Mouse (Mus musculus) spleen, adult 18-20 months (tissue): ENCODE measurements at regions not wholly inside any gene's neighbourhood (a gene's known extent, or its start where the extent isn't known, plus 50 kb on each side); places are given as distances from the start of the nearest gene placed in this dataset.

Source experiments
- DNase-seq, 2 experiments: peaks; one replicate each; pipeline ENCODE4 v3.0.0; 2022; ENCODE audit warnings: mixed read lengths in 2 of 2

DNA sequence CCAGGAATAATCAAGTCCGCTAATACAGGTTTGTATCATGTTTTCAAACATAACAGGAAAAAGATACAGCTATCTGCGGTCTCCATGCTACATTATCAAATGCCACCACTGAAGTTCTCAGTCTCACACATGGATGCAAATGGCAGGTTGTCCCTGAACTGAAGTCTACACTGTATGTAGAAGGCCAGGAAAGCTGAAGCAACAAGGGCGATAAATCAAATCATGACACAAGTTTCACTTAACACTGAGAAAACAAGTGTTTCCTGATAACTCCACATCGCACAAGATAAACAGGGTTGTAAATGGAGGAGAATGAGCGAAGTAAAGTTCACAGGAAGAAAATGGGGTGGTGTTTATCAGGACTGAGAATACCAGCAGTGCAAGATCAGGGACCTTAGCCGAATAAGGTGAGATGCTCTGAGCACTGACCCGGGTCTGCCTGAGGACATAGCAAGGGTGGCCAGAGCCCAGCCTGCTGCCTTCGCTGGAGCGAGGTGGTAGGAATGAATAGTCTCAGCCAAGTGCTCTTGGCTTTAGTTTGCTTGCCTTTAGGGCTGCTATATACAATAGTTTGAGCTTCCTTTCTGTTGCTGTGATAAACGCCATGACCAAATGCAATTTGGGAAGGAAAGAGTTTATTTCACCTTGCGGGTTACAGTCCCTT, 196.3 kb upstream of the Nfe2l3 start:
- no peak for DNase-seq

DNA sequence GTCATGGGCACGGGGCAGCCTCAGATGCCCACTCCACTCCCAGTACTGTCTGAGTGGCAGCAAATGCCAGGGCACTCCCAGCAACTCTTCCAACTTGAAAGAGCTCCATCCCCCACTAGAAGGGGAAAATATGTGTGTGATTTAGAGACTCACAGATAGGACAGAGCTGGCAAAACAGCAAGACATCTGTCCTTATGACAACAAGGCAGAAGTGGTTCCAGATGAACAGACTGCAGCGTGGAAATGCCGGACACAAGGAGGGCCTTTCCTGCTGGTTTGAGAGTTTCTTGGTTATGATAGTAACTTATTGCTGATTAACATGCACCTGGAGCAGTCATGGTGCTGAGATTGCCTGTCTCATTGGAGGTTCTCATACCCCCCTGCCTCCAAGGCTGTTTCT, 192.4 kb upstream of the Nfe2l3 start:
- no peak for DNase-seq

DNA sequence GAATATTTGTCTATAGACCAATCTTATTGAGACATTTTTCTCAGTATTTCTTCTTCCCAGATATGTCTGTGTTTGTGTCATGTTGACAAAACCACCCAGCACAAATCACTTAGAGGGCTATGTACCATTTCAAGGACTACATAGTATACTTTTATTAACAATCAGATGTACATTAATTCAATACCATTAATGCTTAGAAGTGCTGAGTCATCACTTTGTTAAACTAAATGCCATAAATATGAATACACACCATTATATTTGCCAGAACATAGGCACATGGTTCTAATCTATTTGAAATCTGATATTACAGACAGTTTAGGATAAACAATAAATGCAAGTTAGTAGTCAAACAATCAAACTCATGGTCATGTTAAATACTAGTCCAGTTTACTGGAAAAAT, 182.2 kb upstream of the Nfe2l3 start:
- no peak for DNase-seq

DNA sequence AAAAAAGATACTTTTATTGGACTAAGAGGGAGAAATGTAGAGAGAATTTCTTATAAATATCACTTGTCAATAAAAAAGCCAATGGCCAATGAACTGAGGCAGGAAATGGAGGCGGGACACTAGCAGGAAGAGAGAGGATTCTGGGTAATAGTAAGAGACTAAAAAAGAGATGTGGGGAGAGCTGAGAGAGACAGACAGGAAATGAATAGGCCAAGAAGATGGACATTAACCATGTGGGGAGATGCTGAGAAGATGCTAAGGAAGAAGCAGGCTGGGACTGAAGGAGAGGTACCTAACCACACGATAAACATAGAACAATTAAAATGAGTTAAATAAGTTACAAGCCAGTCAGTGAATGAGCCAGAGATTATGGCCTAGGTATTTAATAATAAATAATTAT, 181.0 kb upstream of the Nfe2l3 start:
- DNase-seq, result no peak

DNA sequence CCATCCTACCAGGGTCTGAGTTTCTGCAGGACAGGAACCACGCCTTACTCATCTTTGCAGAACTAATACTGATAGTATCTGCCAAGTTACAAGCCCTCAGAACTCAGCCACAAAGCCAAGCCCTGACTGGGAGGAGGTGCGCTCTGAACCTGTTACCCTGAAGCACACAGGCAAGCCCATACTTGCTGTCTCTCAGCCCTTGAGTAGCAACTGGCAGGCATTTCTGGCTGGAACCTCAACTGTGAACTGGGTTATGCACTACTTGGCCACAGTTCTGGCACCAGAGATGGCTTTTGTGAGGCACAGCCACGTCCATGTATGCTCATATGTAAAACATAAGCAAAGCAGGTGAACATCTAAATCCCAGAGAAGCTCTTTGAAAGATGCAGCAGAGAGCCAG, 179.7 kb upstream of the Nfe2l3 start:
- no peak for DNase-seq

DNA sequence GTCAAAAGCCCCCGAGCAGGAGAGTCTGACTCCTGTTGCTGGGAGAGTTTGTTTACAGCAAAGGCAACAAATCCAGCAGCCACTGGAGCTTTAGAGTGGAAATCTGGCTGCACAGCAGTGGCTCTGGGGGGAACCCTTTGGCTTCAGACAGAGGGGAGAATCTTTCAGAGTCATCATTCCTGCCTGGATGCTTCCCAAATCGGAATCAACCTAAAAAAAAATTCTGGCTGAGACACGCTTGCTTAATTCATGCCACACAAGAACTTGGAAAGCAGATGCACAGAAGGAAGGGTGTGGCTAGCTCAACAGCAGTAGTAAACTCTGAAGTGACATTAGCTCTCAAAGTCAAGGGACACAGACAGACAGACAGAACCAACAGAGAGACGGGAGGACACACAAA, 175.8 kb upstream of the Nfe2l3 start:
- no peak for DNase-seq

DNA sequence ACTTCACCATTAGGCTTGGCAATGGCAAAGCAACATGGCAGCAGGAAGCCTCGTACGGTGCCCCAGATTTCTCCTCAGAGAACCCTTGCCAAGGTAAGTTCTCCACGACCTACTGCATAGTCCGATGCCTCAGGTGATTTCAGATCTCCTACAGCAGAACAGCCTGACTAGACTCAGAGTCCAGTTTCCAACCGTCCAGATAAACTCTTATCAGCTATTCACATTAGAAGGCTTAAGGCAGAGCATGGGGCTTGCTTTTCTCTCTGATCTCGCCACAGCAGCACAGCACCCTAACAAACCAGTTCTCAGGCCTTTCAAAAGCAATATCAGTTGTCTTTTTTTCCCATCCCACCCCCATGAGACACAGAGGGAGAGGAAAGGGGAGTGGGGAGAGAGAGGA, 174.9 kb upstream of the Nfe2l3 start:
- DNase-seq, result no peak

DNA sequence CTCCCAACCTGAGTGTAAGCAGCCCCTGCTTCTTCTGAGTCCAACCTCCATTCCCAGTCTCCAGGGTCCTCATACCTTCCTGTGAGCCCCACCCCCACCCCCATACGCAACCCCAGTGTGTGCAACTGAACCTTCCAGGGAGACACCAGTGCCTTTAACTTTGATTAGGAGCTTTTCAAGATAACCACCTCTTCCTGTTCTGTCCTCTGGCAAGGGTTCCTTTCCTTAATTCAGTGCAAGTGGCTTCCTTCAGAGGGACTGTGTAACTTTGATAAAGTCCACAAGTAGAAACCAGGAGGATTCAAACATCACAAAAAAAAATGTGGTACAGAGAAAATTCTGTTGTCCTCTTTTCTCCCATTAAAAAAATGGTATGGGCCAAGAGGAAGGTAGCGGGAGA, 174.2 kb upstream of the Nfe2l3 start:
- DNase-seq, result no peak

DNA sequence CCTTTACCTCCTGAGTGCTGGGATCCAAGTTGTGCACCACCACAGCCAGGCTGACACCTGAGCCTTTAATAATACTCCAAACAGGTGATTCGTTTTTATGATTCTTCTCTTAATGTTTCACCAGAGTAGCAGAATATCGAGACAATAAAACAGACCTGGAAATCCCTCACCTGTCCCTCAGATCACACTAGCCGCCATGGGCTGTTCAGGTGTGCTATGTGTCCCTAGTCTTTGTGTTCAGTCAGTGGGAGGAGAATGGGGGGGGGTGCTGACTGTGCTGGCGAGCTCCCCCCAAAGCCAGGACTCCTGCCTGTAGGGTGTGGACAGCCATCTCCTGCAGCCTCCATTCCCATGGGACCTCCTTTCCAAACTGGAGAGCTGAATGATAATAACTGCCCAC, 168.9 kb upstream of the Nfe2l3 start:
- no peak for DNase-seq

DNA sequence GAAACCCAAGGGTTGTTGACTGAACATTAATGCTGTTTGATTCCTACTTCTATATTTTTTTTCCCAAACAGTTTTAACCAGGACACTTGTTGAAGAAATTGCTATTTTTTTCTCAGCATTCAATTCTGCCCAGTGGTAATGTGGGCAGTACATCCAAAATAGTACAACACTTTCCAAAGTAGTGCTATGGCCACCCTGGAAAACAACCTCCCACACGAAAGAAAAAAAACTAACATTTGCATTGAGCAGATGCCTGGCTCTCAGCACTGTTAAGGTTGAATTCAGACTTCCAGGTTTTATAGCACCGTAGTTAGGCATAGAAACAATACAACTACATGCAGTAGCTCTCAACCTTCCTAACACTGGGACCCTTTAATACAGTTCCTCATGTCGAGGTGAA, 167.1 kb upstream of the Nfe2l3 start:
- no peak for DNase-seq

DNA sequence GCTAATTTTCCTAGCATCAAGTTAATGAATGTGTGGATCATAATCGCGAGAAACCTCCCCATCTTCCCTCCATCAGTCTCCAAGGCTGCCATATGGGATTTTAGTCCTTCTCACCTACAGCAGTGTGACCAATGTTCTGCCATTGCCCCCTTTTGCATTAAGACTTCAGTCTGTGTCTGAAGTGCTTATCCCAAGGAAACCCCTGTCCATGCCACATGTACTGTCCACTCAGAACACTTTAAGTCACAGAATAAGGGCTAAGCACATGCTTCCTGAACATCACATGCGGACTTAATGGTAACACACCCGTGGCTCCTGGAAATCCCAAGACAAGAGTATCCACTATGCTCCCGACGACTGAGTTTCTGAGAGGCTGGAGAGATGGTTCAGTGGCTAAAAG, 165.7 kb upstream of the Nfe2l3 start:
- no peak for DNase-seq

DNA sequence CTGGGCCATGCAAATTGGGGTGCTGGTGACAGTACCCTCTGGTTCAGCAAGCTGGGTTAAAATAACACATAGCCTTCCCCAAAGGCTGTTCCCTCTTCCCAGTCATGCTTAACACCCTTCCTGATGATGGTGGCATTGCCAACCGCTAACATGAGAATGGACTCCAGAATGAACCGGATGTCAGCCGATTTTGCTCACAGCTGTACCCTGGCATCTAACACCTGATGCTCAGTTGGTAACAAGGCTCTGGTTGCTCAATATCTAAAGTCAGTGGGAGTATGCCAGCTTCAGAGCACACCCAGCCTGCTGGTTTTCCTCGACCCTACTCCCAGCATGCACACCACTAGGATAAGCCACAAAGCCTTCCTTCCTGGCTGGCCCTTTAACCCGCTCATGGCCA, 164.6 kb upstream of the Nfe2l3 start:
- no peak for DNase-seq

DNA sequence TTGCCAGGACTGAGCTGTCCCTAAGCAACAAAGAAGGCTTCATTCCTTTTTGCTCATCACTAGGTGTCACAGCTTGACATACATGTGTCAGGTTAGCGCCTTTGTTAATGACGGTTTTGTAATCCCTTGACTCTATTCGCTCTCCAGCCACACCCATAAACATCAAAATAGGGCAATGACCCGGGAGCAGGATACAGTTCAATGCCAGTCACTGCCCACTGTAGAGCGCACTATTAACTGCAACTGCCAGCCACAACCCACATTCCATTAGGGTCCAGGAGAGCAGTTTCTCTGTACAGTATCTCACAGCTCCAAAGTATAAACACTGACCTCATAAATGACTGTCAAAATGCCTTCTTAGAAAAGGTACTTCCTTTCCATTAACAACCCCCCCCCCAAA, 163.5 kb upstream of the Nfe2l3 start:
- DNase-seq, result no peak

DNA sequence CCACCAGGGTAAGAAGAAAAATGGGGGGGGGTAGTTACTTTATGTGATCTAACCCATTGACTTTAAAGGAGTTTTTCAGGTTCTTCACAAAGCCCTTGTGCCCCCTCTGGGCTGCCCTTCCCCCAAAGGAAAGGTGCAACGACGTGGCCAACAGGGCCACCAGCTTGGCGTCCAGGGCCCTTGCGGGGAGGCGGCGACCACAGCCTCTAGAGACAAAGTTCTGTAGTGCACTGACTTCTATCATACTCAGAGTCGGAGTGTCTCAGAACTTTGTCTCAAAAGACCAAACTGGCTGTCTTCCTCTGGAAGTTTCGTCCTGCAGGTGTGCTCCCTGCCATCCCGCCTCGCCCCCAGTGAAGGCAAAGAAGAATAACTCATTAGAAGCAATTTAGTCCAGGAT, 162.9 kb upstream of the Nfe2l3 start:
- no peak for DNase-seq

DNA sequence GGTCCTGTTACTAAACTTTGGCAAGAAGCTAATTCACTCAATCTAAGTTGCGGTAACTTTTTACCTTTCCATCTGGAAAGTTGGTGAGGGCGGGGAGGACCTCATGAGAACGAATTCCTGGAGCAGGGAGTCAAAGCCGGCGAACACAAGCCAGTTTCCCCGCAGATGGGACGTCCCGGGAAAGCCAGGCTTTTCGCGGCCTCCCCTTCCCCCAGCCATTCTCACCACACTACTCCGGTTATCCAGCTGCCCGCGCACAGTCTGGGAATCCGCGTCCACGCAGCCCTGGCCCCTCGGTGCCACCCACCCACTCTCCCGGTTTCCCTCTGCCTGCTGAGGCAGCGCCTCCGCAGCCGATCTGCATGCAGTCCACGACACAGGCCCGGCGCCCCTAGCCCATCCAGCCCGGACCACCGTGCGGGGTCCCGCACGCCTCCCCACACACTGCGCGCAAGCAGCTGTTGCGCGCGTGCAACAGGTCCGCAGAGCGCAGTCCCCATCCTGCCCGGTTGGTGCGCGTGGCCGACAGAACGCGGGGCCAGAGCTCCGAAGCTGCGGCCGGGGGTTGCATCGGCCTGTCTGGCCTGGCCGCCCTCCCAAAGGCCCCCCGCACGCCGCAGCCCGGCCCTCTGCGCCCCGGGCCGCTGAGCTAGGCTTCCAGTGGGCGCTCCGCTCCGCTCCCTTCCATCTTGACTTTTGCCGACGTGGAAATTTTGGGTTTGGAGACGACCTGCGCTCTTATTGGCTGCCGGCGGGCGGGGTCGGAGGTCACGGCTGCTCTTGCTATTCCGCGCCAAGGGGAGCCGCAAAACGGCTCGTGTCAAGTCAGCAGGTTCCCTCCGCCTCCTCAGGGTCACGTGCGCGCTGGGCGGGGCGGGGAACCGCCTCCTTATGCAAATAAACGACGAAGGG, 162.0 kb upstream of the Nfe2l3 start:
- peak; percentile 52 to 59 for DNase-seq

DNA sequence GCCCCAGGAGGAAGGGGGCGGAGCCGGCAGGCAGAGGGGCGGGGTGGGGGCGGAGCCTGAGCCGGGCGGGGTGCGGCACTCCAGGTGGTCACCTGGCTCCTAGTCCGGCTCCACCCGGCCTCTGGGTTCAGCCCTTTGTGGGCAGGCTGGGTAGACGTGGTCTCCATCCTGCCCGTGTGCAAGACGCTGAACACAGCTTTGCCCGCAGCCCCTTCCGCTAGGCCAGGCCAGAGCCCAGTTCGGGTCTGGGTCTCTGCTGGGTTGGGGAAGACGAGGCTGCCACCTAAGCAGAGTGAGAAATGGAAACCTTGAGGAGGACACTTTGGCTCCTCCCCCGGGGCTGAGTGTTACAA, 161.4 kb upstream of the Nfe2l3 start:
- DNase-seq, result no peak

DNA sequence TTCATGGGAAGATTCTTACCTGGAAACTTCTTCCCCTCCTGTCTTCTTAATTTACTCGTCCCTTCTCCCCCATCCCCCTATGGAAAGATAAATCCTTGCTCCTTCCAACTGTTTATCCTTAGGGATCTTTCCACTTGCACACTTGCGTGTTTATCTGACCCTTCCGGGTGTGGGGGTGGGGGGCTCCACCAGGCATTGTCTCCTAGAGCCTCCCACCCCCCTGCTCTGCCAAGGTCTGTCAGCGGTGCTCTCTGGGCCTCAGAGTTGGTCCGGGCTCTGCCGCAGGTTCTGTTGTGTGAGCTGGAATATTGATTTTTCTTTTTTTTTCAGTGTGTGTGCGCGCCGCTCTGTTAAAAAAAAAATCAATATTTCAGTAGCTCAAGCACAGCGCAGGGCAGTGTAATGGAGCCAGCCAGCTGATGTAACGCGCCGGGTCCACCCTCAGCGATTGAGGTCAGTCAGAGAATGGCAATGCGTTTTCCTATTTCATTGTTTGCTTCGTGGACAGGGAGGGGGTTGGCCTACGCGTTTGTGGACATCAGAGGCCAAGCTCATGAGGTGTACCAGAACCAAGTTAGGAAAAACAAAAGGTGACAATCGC, 160.2 kb upstream of the Nfe2l3 start:
- no peak for DNase-seq

DNA sequence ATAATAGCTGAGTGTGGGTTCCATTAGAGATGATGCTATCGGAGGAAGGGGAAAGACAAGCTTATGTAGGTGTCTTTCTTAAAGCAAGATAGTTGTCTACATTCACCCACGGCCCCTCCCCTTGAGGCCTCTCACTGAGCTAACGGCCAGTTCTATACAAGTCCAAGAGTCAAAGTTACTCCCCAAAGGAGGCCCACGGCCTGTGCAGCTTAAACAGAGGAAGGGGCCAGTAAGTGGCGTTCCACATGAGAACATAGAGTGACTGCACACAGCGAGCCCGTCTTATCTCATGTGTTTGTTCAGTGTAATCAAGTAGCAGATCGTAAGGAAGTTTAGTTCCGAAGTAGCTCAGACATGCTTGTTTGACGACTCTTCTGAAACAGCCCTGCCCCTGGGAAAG, 153.0 kb upstream of the Nfe2l3 start:
- DNase-seq, result no peak

DNA sequence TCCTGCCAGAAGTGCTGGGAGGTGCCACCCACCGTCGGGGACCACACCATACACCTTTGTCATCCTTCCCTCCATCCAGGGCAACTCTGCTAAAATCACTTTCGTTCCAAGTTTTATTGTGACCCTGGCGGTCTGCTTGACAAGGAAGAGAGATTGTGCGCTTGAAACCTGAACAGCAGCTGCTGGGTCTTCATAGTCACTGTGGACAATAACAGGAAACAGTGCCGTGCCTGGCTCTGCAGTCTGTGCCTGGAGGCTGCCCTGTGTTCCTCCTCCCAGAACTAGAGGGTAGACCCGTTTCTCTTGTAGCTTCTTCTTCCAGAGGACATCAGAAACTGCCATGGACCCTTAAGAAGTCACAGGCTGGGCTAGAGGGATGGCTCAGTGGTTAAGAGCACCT, 152.2 kb upstream of the Nfe2l3 start:
- DNase-seq, result no peak

DNA sequence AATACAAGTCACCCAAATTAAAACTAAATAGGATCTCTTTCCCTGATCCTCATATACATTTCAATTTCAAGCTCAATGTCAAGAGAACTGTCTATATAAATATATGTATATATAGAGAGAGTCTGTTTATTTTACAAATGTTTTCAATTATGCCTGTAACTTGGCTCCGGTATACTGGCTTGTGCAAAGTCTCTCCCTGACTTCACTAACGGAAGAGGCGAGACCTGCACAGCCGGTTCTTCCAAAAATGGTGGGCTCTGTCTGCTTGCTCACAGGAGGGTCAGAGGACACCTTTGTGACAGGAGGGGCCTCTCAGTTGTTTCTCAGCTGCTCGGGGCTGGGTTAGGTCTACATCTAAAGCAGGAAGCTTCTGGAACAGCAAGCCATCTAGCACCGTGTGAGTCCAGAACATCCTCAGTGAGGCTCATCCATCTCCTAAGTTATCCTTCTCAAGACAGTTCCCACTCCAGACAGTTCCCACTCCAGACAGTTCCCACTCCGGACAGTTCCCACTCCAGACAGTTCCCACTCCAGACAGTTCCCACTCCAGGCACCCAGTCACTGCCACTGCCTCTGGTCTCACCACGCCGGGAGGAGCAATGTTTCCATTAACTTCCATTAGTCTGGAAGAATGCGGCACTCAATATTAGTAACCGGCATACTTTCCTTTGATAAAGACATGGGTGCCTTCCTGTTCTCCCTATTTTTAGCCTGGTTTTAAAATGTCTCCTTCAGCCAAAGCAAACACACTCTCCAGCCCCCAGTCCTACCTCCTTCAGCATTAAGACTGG, 148.4 kb upstream of the Nfe2l3 start:
- DNase-seq, result no peak

DNA sequence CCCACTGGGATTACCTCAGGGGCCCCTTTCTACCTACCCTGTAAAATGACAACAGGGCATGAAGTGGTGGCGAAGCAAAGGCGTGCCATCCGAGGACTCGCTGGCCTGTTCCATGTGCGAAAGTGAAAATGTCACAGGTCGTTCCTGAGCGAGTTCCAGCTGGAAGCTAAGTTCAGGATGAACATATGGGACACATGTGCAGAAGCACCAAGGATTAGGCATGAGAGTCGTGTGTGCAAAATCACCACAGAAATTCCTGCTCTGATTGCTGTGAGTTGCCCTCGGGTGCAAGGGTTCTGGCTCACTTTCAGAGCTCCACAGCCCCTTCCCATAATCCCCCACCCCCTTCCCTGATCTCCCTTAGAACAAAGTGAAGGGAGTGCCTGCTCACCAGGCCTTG, 147.6 kb upstream of the Nfe2l3 start:
- no peak for DNase-seq

DNA sequence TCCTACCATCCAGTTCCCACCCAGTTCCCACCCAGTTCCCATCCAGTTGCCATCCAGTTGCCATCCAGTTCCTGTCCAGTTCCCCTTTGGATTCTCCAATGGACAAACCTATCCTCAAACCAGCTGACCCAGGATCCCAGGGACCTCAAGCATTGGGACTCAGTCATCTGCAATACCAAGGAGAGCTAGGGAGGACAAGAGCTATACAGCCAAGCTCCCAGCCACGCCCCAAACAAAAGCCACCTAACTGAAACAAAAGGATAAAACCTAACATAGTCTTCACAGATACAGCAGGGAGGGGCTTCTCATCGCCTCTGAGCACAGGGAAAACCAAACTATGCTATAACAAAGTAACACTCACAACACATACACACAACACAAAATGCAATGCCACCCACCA, 145.6 kb upstream of the Nfe2l3 start:
- no peak for DNase-seq

DNA sequence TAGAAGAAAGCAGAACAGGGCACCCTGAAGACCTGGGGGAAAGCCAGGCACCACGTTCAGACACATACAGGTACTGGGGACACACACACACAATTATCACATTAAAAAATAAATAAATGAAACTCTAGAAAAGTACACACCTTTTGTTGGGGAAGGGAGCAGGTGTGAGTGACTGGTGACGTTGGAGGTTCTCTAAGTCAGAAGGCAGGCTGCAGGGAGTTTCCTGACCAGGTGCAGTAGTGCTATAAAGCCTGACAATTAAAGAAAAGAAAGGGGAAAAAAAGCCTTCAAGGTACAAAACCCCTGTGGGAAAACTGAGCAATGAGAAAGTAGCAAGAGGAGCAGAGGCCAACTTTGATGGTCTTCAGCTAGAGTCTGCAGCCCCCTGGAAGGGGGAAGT, 145.1 kb upstream of the Nfe2l3 start:
- DNase-seq, result no peak

DNA sequence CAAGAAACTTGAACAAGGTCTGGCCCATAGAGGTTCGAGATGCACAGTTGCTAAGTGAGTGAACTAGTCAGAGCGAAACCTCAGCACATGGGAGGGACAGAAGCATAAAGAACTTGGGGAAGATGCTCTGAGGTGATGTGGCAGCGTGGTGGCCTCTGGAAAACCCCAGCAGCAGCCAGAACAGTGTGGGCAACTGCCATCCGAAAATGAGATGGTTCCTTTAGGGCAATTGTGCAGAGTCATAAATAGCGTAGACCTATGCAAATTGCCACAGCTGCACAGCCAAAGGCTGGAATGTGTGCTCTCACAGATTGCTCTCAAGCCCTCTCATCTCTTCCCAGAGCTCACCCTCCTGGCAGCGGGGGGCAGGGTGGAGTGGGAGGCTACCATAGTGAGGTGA, 144.7 kb upstream of the Nfe2l3 start:
- DNase-seq, result no peak
